Mouse (Mus musculus) right cerebral cortex, adult 2 months (tissue): ENCODE results near the gene Nup210l.

Source experiments
- DNase-seq, 2 experiments: peaks; one replicate each; pipeline ENCODE4 v3.0.0; 2021 to 2022; ENCODE audit warnings: low spot score in 2 of 2

The Nup210l gene

GRCm38 (mm10) chr3:90159757-90160156, 55.8 kb downstream of the Nup210l start:
- no peak for DNase-seq

DNA sequence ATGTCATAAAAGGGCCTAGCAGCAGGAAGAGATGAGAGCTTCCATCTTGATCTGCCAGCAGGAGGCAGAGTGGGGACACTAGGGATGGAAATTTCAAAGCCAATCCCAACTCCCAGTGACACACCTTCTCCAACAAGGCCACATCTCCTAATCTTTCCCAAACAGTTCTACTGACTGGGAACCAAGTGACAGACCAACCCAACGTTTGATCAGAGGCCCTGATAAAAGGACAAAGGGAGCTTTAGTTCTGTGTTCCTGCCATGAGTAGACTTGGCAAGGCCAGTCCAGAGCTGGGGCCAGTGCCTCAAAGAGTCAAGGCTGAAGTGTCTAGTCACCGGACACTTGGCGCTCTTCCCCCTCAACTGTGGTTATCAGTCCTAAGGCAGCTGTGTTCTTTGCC, 57.6 kb downstream of the Nup210l start:
- no peak for DNase-seq

- DNase-seq, result no peak
These were observed 75.6 kb downstream of the Nup210l start for GRCm38 (mm10) chr3:90179566-90179965.

DNA sequence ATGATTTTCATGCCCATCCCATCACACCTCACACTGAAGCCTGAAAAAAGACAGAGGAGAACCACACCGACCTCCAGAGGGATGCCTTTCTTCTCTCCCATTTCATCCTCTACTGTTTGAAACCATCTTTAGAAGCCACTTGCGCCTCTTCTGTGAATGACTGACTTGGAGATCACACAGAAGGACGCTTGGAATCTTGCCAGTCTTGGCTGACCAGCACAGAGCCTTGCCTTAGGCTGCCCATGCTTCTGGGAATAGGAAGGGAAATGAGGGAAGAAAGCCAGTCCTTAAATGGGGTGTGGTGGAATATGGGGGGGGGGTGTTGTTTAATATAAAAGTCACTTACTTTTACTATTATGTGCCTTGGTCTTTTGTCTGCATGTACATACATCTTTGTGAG, 79.6 kb downstream of the Nup210l start:
- DNase-seq, result no peak

DNA sequence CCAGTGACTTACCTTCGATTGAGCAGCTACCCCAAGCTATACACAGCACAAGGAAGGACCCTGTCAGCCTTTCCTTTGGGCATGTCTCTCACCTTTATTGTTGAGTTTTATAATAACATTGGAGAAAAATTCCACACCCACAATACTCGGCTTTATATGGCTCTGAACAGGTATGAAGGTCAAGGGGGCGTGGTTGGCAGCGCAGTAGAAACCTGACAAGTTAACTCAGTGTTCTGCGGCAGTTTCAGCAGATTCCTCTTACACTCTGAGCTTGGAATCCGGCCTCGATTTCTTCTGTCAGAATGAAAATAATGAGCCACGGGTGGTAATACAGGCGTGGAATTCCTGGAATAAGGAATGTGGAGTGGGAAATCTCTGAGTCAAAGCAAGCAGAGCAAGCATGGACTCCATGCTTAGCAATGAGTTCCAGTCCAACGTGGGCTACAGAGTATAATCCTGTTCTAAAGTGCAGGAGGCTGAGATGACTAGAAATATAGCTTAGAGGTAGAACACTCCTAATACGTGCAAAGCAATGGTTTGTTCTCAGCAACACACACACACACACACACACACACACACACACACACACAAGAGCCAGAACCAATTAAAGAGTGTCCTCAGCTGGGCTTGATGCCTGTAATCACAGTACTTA, 87.1 kb downstream of the Nup210l start:
- no peak for DNase-seq

- DNase-seq, result no peak
These were observed 90.8 kb downstream of the Nup210l start for GRCm38 (mm10) chr3:90194759-90195158.

DNA sequence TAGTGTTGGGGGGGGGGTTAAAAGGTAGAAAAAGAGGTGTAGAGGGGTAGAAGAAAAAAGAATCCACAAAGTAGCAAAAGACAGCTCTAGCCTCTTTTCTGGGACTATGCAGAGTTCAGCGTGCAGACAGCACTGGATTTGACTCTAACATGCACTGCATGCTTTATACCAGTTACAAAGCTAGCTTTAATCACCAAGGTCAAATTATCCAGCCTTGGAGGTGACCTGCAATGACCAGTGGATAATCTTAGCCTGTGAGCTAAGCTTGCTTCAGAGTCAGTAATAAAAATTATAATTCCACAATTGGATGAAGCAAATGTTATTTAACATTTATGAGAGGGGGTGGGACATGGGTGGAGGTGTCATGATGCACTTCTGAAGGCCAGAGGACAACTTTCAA, 91.7 kb downstream of the Nup210l start:
- no peak for DNase-seq

DNA sequence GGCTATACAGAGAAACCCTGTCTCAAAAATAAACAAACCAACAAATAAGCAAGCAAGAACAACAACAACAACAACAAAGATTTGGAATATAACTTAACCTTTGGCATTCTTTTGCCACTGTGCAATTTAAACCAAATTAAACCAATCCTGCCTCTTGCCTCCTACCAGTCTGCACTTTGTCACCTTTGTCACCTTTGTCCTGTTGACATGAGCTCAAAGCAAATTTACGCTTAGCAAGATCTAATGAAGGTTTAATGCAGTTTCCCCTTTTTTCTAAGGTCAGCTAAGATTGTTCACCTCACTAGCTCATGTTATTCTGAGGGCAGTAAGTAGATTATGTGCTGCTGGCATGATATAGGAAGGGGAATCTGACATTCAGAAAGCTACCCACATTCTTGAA, 93.6 kb downstream of the Nup210l start:
- DNase-seq, result no peak

GRCm38 (mm10) chr3:90202884-90203283, 99.0 kb downstream of the Nup210l start:
- no peak for DNase-seq

DNA sequence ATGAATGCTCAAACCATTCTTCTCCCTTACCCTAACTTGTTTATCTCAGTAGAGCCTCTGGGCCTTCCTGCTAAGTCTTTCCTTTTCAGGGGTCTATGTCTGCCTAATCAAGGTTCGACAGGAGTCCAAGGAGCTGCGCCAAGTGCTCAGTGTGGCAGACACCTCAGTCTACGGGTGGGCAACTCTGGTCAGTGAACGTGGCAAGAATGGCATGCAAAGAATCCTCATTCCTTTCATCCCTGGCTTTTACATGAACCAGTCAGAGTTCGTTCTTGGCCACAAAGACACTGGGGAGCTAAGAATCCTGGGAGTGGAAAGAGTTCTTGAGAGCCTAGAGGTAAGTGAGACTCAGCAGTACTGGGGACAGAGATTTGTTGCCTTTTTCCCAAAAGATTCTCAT, 99.7 kb downstream of the Nup210l start:
- DNase-seq, result no peak

GRCm38 (mm10) chr3:90204582-90204981, 100.7 kb downstream of the Nup210l start:
- DNase-seq, result no peak

DNA sequence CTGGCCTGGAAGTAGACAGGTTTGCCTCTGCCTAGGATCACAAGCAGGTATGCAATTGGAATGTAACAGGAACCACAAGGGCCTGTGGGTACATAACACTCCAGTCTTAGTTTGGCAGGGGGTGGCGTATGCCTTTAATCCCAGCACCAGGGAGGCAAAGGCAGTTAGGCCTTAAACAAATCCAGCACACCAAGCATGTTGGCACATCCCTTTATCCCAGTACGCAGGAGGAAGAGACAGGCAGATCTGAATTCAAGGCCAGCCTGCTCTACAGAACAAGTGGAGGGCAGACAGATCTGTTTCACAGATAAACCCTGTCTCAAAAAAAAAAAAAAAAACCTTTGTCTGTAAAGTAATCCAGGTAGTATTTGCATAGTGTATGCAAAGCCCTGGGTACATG, 104.7 kb downstream of the Nup210l start:
- no peak for DNase-seq

GRCm38 (mm10) chr3:90209908-90210566, 106.1 kb downstream of the Nup210l start:
- DNase-seq, result no peak

- no peak for DNase-seq
These were observed 107.8 kb downstream of the Nup210l start for GRCm38 (mm10) chr3:90211475-90212398.

- no peak for DNase-seq
These were observed 108.8 kb downstream of the Nup210l start for GRCm38 (mm10) chr3:90212723-90213122.

DNA sequence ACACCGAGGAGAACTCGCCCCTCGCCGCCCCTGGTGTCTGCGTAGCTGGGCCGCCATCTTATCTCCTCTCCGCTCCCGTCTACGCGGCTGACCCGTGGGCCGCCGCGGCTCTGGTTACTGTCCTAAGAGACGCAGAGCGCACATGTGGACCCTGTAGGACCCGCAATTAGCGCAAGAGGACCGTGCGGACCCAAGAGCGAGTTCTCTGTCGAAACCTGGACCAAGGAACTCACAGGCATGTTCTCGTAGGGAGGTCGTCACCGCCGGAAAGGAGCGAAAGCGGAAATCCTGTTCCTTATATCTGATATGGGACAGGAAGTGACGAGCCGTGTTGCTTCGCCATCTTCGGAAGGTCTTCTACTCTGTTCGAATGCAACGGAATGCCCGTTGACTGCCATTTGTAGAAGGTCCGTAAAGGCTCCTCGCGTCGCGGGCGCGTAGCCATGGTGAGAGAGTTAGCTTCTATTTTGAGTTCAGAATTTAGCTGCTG, 109.5 kb downstream of the Nup210l start, which contains the start of the genes Rps27 and Rab13:
TSS of gene Rps27 (minus strand) at position 275 of the 490 bp plus-strand sequence.
TSS of gene Rab13 (plus strand) at position 319 of the 490 bp plus-strand sequence.
- DNase-seq, result peak; percentile 92 to 95

- DNase-seq, result peak in 1 of 2 experiments; percentile 17
These were observed 110.2 kb downstream of the Nup210l start for GRCm38 (mm10) chr3:90213956-90214684.

DNA sequence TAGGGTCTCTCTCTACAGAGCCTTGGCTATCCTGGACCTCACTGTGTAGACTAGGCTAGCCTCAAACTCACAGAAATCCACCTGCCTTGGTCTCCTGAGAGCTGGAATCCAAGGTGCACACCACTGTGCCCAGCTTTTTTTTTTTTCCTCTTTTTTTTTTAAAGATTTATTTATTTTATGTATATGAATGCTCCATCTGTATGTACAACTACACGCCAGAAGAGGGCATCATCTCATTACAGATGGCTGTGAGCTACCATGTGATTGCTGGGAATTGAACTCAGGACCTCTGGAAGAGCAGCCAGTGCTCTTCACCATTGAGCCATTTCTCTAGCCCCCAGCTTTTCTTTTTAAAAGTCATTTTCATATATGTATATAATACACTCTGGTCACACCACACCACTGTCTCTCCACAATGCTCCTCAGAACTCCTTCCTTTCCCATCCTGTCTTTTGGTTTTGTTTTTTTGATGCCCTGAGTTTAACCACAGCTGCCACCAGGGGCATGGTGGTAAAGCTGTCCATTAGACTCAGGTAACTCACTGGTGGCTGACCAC, 112.0 kb downstream of the Nup210l start:
- no peak for DNase-seq

DNA sequence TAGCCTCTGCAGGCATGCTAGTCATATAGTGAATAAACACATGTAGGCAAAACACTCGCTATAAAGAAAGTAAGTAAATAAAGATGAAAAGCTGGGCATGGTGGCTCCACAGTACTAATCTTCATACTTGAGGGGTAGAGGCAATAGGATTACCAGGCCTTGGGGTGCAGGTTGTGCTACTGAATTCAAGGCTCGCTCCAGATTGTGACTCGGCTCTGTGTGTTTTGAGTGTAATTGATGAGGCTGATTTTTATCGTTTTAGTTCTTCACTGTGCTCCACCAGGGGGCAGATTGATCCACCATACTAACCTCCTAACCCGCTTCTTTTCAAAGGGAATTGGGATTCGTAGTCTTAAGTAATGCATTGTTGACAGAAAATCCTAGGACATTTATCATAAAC, 116.2 kb downstream of the Nup210l start:
- peak; percentile 48 to 69 for DNase-seq

DNA sequence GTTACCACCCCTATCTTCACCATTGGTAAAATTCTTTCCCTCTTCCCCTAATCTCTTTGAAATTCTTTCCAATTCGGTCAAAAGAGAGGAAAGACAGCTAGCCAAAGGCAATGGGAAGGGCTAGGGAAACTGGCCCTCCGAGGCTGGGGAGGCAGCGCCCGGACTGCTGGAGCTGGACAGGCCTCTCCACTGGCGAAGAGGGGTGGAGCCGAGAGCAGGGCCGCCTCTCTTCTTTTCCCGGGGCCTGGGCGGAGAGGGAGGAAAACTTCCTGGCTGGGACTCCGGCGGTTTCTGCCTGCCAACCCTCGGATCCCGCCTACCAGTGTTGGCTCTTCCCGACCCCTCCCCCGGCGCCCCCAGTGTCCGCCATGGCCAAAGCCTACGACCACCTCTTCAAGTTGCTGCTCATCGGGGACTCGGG, 116.6 kb downstream of the Nup210l start:
- DNase-seq, result peak; percentile 24 to 27

DNA sequence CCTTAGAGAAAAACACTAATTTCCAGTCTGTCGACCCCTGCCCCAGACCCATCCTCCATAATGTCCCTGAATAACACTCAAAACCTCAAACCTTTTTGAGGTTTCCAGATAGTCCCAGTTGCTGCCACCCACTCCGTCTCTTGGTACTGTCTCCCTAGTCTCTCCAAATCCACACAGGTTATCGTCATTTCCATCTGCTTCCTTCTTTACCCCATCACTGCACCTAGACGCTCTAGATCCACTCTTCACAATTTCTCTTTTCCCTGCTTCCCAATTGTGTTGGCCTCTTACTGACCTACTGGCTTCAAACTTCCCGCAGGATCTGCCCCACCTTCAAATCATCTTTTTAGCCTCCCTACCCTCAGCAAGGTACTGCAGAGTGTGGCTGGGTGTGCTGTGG, 117.2 kb downstream of the Nup210l start:
- no peak for DNase-seq
